Mouse (Mus musculus) erythroblast, adult 5-6 weeks (primary cell): ENCODE data around the gene Abca16. TPM values are rescaled to one million over a fixed set of nuclear protein-coding genes. Genes with fewer than 3 reads are reported as not detected.

ENCODE experiments used
- ATAC-seq: replicated peaks from 2 replicates; pipeline ENCODE4 v1.8.0; 2016; ENCODE audit warnings: moderate number of reproducible peaks, mild to moderate bottlenecking, moderate TSS enrichment, inconsistent platforms; ENCODE audit not compliant: poor library complexity, low FRiP score, severe bottlenecking
- total RNA-seq, 2 experiments: library from RNA; stranded (forward) in 1 of 2; stranded (reverse) in 1 of 2; fragments of 150-400 nt in 1 of 2; fragments of 200-764, 138-1000 nt in 1 of 2; gene quantifications; 2 replicates each; pipeline versions ENCODE4 v1.2.3 to v1.2.4; 2015 to 2017; ENCODE audit warnings: low replicate concordance in 2 of 2

The Abca16 gene
- total RNA-seq (2015; ENCODE audit: low replicate concordance) = not detected in 2 replicates
- not detected in 2 replicates for total RNA-seq (2017; ENCODE audit: low replicate concordance)

GRCm38 (mm10) chr7:120409447-120409846 is at the start of gene Abca16:
Abca16 (plus strand) TSS chr7:120409647.
- ATAC-seq = no peak

DNA sequence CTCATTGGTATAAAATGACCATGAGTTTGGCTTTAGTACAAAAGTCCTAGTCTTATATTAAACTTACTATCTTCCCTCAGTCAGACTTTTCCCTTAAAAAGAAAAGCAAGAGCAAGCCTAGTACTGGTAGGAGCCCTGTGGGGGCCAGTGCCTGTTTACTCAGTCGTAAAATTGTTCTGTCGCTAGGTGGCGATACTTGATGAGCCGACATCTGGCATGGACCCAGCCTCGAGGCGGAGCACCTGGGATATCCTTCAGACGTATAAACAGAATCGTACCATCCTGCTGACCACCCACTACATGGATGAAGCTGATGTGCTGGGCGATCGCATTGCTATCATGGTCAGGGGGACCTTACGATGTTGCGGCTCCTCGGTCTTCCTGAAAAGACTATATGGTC is 48.3 kb upstream of the Abca16 start:
- no peak for ATAC-seq

GRCm38 (mm10) chr7:120412391-120412790 is 2.9 kb downstream of the Abca16 start:
- ATAC-seq = no peak

DNA sequence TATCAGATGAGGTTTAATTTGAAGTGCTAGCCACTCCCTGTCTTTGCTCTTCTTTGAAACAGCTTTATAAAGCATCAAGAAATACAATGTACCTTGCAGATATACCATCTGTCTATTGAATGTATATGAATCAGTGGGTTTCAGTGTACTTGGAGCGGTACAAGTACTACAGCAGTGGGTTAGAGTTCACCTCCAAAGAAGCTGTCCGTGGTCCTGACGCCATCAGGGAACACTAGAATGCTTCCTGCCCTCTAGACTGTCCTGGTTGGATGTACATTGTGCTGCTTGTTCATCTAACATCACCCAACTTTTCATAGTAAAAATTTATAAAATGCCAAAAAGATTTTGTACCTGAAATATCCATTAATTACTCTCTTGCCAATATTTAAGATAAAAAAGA is 17.2 kb downstream of the Abca16 start:
- ATAC-seq = no peak

GRCm38 (mm10) chr7:120431464-120431863 is 22.0 kb downstream of the Abca16 start:
- peak; percentile 65; the same call in 1 of the 2 replicates for ATAC-seq

- ATAC-seq = no peak
Observed at GRCm38 (mm10) chr7:120503891-120504662, 94.6 kb downstream of the Abca16 start.

GRCm38 (mm10) chr7:120504663-120504979 is 95.2 kb downstream of the Abca16 start:
- ATAC-seq = no peak

DNA sequence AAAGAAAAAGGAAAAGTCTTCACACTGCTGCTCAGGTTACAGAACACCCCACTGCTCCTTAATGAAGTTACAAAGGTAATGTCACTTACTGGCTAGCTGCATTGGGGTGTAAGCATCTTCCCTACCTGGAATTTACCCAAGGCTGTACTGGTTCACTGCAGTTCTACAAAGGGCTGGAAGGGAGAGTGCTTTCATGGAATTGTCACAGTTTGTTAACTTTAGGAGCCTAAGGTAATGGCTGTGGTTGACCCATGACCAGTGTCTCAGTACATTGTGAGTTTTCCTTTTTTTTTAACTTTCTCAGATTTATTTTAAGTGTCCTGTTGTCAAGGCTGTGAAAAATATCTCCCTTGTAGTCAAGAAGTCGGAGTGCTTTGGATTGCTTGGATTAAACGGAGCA is 125.4 kb downstream of the Abca16 start:
- no peak for ATAC-seq

- ATAC-seq = no peak
Observed at GRCm38 (mm10) chr7:120552479-120553180, 143.2 kb downstream of the Abca16 start.

DNA sequence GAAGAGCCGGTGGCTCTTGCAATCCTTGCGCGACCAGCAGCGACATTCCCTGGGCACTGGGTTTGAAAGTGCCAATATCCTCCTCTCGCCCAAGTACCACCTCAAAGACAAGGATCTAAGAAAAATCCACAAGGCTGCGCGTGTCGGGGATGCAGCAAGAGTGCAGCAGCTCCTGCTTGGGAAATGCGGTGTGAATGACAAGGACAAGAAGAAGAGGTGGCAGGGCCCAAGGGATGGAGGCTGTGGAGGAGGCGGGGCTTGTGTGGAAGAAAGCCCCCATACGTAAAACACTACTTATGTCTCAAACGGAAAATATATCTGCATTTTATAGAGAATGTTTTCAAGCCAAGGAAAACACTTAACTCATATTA is 143.7 kb downstream of the Abca16 start:
- ATAC-seq = no peak

DNA sequence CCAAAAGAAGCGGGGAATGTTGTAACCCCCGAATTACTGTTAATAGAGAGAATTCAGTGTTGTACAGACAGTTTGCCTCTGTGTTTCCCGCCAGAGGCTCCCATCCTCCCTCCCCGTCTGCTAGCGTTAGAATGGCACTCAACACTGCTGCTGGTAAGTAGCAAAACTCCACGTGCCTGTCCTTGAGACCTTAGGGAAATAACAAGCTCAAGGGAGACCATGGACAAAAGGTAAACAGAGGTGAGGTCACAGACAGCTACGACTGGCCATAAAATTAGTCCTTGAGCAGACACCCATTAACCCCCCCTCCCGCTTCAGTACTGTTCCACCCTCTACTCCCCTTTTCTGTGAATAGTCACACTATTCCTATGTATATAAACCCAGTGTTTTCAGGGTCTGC is 157.9 kb downstream of the Abca16 start:
- no peak for ATAC-seq

DNA sequence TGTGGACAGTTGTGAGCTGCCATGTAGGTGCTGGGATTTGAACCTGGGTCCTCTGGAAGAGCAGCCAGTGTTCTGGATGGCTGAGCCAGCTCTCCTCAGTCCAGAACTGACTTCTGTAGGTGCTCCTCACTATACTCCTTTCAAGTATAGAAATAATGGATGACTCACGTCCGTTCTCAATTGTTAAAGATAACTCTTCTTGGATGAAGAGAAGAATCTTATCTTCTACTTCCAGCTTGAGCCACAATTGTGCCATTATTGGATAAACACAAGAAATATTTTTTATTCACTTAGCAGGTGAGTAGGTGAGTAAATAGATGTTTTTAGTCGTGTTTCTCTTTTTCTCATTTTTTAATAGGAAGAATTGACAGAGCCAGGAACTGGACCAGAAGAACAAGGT is 167.1 kb downstream of the Abca16 start:
- ATAC-seq = no peak

Other genes with a start within 250 kb of the Abca16 start
- not detected in 2 replicates for gene Anks4b, start 235.8 kb upstream of the Abca16 start, total RNA-seq (2015; ENCODE audit: low replicate concordance)
- gene Anks4b, start 235.8 kb upstream of the Abca16 start, total RNA-seq (2017; ENCODE audit: low replicate concordance) = not detected in 2 replicates
- gene Crym, start 207.5 kb upstream of the Abca16 start, total RNA-seq (2015; ENCODE audit: low replicate concordance) = not detected in 2 replicates
- not detected in 2 replicates for gene Crym, start 207.5 kb upstream of the Abca16 start, total RNA-seq (2017; ENCODE audit: low replicate concordance)
- gene Abca14, start 205.7 kb upstream of the Abca16 start, total RNA-seq (2015; ENCODE audit: low replicate concordance) = not detected in 2 replicates
- gene Abca14, start 205.7 kb upstream of the Abca16 start, total RNA-seq (2017; ENCODE audit: low replicate concordance) = not detected in 2 replicates
- not detected in 2 replicates for gene Abca15, start 81.0 kb upstream of the Abca16 start, total RNA-seq (2015; ENCODE audit: low replicate concordance)
- gene Abca15, start 81.0 kb upstream of the Abca16 start, total RNA-seq (2017; ENCODE audit: low replicate concordance) = not detected in 2 replicates
- gene Uqcrc2, start 225.5 kb downstream of the Abca16 start, total RNA-seq (2015; ENCODE audit: low replicate concordance) = 53.7 and 80.9 TPM in 2 replicates
- gene Uqcrc2, start 225.5 kb downstream of the Abca16 start, total RNA-seq (2017; ENCODE audit: low replicate concordance) = 25.5 and 38.4 TPM in 2 replicates